Mouse (Mus musculus): ENCODE data around the gene Gm5788. TPM values are rescaled to one million over a fixed set of nuclear protein-coding genes. Genes with fewer than 3 reads are reported as not detected.
"Not testable (repeated sequence)": the region's sequence is repeated elsewhere in the genome, so short reads cannot be mapped to it uniquely, and the experiment has no call there.

Gene Gm5788
- not detected for total RNA-seq (2021)
- long read RNA-seq, experiment 1, result 0 reads
- long read RNA-seq, experiment 2, result 0 reads

- DNase-seq, result not testable (repeated sequence)
These were observed at the start of gene Gm5788 for GRCm38 (mm10) chr12:87494421-87494820. Gene Gm5788 (plus strand): TSS chr12:87494721.

- DNase-seq, result no peak
These were observed 45.1 kb upstream of the Gm5788 start for GRCm38 (mm10) chr12:87449456-87449855.

- no peak for DNase-seq
These were observed 29.7 kb upstream of the Gm5788 start for GRCm38 (mm10) chr12:87464678-87465297.

- no peak for DNase-seq
These were observed 24.0 kb upstream of the Gm5788 start for GRCm38 (mm10) chr12:87470263-87471136.

GRCm38 (mm10) chr12:87471421-87471963, 23.0 kb upstream of the Gm5788 start:
- DNase-seq, result no peak

- peak; percentile 96 to 97 for DNase-seq
These were observed 22.3 kb upstream of the Gm5788 start, which contains the start of gene Snw1 for GRCm38 (mm10) chr12:87471964-87472786. Gene Snw1 (minus strand): TSS chr12:87472274.

- no peak for DNase-seq
These were observed 19.8 kb upstream of the Gm5788 start for GRCm38 (mm10) chr12:87474756-87475155.

GRCm38 (mm10) chr12:87482482-87482881, 12.0 kb upstream of the Gm5788 start:
- DNase-seq, result not testable (repeated sequence)

- not testable (repeated sequence) for DNase-seq
These were observed 5.8 kb upstream of the Gm5788 start for GRCm38 (mm10) chr12:87488683-87489082.

- DNase-seq, result not testable (repeated sequence)
These were observed 19.5 kb downstream of the Gm5788 start, which contains the start of gene Gm8300 for GRCm38 (mm10) chr12:87514016-87514415. Gene Gm8300 (plus strand): TSS chr12:87514316.

GRCm38 (mm10) chr12:87519616-87520015, 25.1 kb downstream of the Gm5788 start:
- not testable (repeated sequence) for DNase-seq

- no peak for DNase-seq
These were observed 49.4 kb downstream of the Gm5788 start for GRCm38 (mm10) chr12:87543927-87544326.

Other genes with a start within 250 kb of the Gm5788 start
- 10 to 100 TPM; 22.0 to 24.6 TPM for gene Vipas39, start 228.5 kb upstream of the Gm5788 start, total RNA-seq (2021)
- 100 to 1,000 TPM; 155 to 174 TPM for gene Ahsa1, start 228.2 kb upstream of the Gm5788 start, total RNA-seq (2021)
- not detected for gene Ism2, start 195.0 kb upstream of the Gm5788 start, total RNA-seq (2021)
- gene Sptlc2, start 106.4 kb upstream of the Gm5788 start, total RNA-seq (2021), result 10 to 100 TPM; 21.1 to 24.1 TPM
- gene Slirp, start 50.8 kb upstream of the Gm5788 start, total RNA-seq (2021), result 100 to 1,000 TPM; 148 to 166 TPM
- 10 to 100 TPM in 1 of 2 experiments, 1 to 10 TPM in 1; 9.8 to 10.6 TPM for gene Alkbh1, start 50.7 kb upstream of the Gm5788 start, total RNA-seq (2021)
- 10 to 100 TPM; 43.2 to 46.5 TPM for gene Snw1, start 22.4 kb upstream of the Gm5788 start, total RNA-seq (2021)
- gene Gm8300, start 19.6 kb downstream of the Gm5788 start, total RNA-seq (2021), result not detected
- not detected for gene Oog1, start 108.0 kb downstream of the Gm5788 start, total RNA-seq (2021)
- not detected for gene Gm4027, start 124.1 kb downstream of the Gm5788 start, total RNA-seq (2021)
- not detected for gene Gm16381, start 149.9 kb downstream of the Gm5788 start, total RNA-seq (2021)